Mouse (Mus musculus): ENCODE data around the gene Stxbp2. TPM values are rescaled to one million over a fixed set of nuclear protein-coding genes. Genes with fewer than 3 reads are reported as not detected.
A peak's percentile ranks its signal among the peaks of the same experiment; 100 is the strongest.

The Stxbp2 gene
- polyA plus RNA-seq, 2 experiments = 29.1 to 61.6 TPM

DNA sequence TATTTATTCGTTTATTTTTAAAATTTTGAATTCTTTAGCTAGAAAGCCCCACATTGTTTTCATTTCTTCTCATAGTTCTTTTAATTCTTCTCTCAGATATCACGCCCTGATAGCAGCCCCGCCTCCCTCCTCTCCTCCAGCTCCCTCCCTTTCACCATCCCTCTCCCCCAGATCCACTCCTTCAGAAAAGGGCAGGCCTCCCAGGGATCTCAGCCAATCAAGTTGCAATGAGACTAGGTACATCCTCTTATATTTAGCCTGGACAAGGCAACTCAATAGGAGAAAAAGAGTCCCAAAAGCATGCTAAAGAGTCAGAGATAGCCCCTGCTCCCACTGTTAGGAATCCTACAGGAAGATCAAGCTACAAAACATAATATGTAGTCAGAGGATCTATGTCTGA, 43.9 kb downstream of the Stxbp2 start:
- TF ChIP-seq POLR2A (IDR thresholded peaks at IDR 0.05; ENCODE audit: borderline replicate concordance, extremely low read depth, insufficient read depth, insufficient read length) = no peak
- no peak for ATAC-seq (ENCODE audit: low FRiP score, low read depth)
- no peaks in the 10 kb centered on the region for H3K27me3 ChIP-seq (ENCODE audit: control insufficient read depth, insufficient read depth, low read length)
- H3K36me3 ChIP-seq (ENCODE audit: control insufficient read depth, insufficient read depth, low read length) = peaks cover 10% of the 10 kb centered on the region
- no peak overlapping the region for H3K4me3 ChIP-seq (replicated peaks; ENCODE audit: low read length)
- no peak overlapping the region for H3K4me2 ChIP-seq (replicated peaks; ENCODE audit: low read depth, low read length, severe bottlenecking)
- WGBS = 53% methylated on average over 3 of the region's 3 CpGs
- no peaks in the 10 kb centered on the region for H3K9me3 ChIP-seq (ENCODE audit: control insufficient read depth, low read length)
- H3K9ac ChIP-seq (ENCODE audit: low read depth, low read length, severe bottlenecking) = no peak overlapping the region
- H3K27ac ChIP-seq (replicated peaks; ENCODE audit: low read depth, low read length) = no peak overlapping the region
- DNase-seq (ENCODE audit: low spot score) = no peak
- H3K4me1 ChIP-seq (ENCODE audit: control insufficient read depth, insufficient read depth, low read length) = peaks cover 7% of the 10 kb centered on the region

DNA sequence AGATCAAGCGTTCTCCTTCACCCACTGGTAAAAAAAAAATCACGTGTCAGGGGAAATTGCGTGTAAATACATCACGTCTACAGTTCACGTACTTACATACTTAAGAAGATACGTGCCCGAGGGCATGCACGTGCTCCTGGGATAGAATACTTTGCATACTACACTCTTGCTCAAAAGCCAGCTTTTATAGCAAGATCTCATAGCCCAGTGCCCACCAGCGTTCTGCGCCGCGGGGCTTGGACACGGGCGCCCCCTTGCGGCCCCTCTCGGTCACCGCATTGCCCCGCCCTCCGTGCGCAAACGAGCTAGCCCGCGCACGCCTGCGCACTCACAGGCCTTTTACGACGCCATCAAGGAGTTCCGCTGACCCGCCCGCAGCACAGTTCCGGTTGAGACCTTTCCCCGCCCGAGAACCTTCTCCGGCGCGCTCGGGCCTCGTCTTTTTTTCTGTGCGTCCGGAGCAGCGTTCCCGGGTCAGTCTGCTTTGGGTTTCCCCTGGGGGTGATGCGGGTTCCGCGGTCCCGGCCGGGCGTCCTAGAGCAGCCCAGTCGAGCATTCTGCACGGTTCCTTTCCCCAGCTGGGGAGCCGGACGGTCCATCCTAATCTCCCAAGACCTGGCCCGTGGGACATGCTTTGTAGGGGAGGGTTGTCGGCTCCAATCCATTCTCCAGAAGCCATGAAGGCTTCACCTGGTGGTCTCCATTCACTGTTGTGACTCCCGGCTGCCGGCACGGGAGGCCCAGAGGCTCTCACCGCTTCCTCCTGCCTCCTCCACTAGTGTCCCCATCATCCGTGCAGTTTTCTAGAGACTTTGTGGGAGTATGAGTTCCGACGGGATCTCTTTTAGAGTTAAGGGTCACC, 45.6 kb downstream of the Stxbp2 start, which contains the start of gene Trappc5:
Gene Trappc5 (plus strand): TSS at position 169 of the 862 bp plus-strand sequence.
- Histone ChIP-seq H3K4me3 (replicated peaks; ENCODE audit: low read length) (peak within 1 kb of the TSS; percentile 90), H3K9ac (ENCODE audit: low read depth, low read length, severe bottlenecking) (peak within 1 kb of the TSS; percentile 97), H3K36me3 (ENCODE audit: control insufficient read depth, insufficient read depth, low read length) (peaks cover 26% of the 10 kb centered on the region), H3K27me3 (ENCODE audit: control insufficient read depth, insufficient read depth, low read length) (no peaks in the 10 kb centered on the region), H3K9me3 (ENCODE audit: control insufficient read depth, low read length) (no peaks in the 10 kb centered on the region), H3K4me1 (ENCODE audit: control insufficient read depth, insufficient read depth, low read length) (peaks cover 7% of the 10 kb centered on the region), H3K27ac (replicated peaks; ENCODE audit: low read depth, low read length) (peak within 1 kb of the TSS; percentile 88), H3K4me2 (replicated peaks; ENCODE audit: low read depth, low read length, severe bottlenecking) (peak within 1 kb of the TSS; percentile 89)
- peak; percentile 90 for ATAC-seq (ENCODE audit: low FRiP score, low read depth)
- peak; percentile 93 for DNase-seq (ENCODE audit: low spot score)
- 0 out of 2 replicates have a peak, but pooled peaks have one; percentile 50 for TF ChIP-seq POLR2A (IDR thresholded peaks at IDR 0.05; ENCODE audit: borderline replicate concordance, extremely low read depth, insufficient read depth, insufficient read length)
- WGBS = 2% methylated on average over 60 of the region's 61 CpGs

DNA sequence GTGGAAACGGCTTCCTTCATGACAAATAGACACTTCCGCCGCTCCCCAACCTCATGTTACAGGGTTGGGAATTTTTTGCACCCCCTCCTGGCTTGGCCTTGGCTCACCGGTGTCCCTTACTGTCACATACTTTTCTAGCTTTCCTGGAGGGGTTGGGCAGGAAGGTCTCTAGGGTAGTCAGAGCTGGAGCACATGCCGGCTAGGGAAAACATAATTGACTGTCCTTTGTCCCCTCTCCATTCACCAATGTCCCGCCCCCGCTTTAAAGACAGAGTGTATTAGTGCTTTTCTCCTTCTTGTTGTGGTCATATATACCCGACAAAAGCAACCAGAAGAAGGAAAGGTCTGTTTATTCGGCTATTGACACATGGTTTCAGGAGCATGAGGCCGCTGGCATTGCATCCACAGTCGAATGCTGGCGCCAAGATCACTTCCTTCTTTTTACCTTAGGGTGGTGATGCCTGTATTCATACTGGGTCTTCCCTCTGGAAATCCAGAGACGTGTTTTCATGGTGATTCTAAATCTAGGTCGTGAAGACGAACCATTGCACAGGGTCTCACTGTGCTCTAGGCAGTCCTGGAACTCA, 46.3 kb downstream of the Stxbp2 start:
- H3K27me3 ChIP-seq (ENCODE audit: control insufficient read depth, insufficient read depth, low read length) = no peaks in the 10 kb centered on the region
- WGBS = 4% methylated on average over 15 of the region's 15 CpGs
- H3K4me1 ChIP-seq (ENCODE audit: control insufficient read depth, insufficient read depth, low read length) = peaks cover 7% of the 10 kb centered on the region
- peak overlapping the region; percentile 90 for H3K4me3 ChIP-seq (replicated peaks; ENCODE audit: low read length)
- peak overlapping the region; percentile 89 for H3K4me2 ChIP-seq (replicated peaks; ENCODE audit: low read depth, low read length, severe bottlenecking)
- 0 out of 2 replicates have a peak, but pooled peaks have one; percentile 1 for ATAC-seq (ENCODE audit: low FRiP score, low read depth)
- no peak for DNase-seq (ENCODE audit: low spot score)
- TF ChIP-seq POLR2A (IDR thresholded peaks at IDR 0.05; ENCODE audit: borderline replicate concordance, extremely low read depth, insufficient read depth, insufficient read length) = no peak
- no peaks in the 10 kb centered on the region for H3K9me3 ChIP-seq (ENCODE audit: control insufficient read depth, low read length)
- H3K27ac ChIP-seq (replicated peaks; ENCODE audit: low read depth, low read length) = peak overlapping the region; percentile 88; the same call in 1 of the 2 replicates
- H3K36me3 ChIP-seq (ENCODE audit: control insufficient read depth, insufficient read depth, low read length) = peaks cover 29% of the 10 kb centered on the region
- peak overlapping the region; percentile 97 for H3K9ac ChIP-seq (ENCODE audit: low read depth, low read length, severe bottlenecking)

DNA sequence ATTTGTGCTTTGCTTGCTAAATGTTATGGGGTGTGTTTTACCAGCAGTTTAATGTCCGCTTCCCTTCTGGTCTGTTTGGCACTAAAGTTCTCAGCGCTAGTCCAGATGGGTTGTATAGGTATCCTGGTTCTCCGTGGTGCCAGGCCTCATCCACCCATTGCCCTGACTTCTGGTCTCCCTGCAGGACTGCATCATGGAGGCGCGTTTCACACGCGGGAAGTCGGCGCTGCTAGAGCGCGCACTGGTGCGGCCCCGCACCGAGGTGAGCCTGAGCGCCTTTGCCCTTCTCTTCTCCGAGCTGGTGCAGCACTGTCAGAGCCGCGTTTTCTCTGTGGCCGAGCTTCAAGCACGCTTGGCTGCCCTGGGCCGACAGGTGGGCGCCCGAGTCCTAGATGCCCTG, 48.1 kb downstream of the Stxbp2 start:
- Histone ChIP-seq H3K27ac (replicated peaks; ENCODE audit: low read depth, low read length) (no peak overlapping the region), H3K27me3 (ENCODE audit: control insufficient read depth, insufficient read depth, low read length) (no peaks in the 10 kb centered on the region), H3K9ac (ENCODE audit: low read depth, low read length, severe bottlenecking) (no peak overlapping the region), H3K36me3 (ENCODE audit: control insufficient read depth, insufficient read depth, low read length) (peaks cover 36% of the 10 kb centered on the region), H3K4me1 (ENCODE audit: control insufficient read depth, insufficient read depth, low read length) (peaks cover 7% of the 10 kb centered on the region), H3K4me3 (replicated peaks; ENCODE audit: low read length) (no peak overlapping the region), H3K4me2 (replicated peaks; ENCODE audit: low read depth, low read length, severe bottlenecking) (no peak overlapping the region), H3K9me3 (ENCODE audit: control insufficient read depth, low read length) (no peaks in the 10 kb centered on the region)
- ATAC-seq (ENCODE audit: low FRiP score, low read depth) = no peak
- WGBS = 96% methylated on average over 23 of the region's 23 CpGs
- no peak for TF ChIP-seq POLR2A (IDR thresholded peaks at IDR 0.05; ENCODE audit: borderline replicate concordance, extremely low read depth, insufficient read depth, insufficient read length)
- DNase-seq (ENCODE audit: low spot score) = no peak

DNA sequence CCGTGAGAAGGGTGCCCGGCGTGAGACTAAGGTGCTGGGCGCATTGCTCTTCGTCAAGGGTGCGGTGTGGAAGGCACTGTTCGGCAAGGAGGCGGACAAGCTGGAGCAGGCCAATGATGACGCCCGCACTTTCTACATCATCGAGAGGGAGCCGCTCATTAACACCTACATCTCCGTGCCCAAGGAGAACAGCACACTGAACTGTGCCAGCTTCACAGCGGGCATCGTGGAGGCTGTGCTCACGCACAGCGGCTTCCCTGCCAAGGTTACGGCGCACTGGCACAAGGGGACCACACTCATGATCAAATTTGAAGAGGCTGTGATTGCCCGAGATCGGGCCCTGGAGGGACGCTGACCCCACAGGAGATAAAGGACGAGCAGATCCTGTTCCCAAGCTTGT, 48.5 kb downstream of the Stxbp2 start:
- WGBS = 94% methylated on average over 23 of the region's 23 CpGs

More for the DNA sequence above, 48.5 kb downstream of the Stxbp2 start:
- peaks cover 36% of the 10 kb centered on the region for H3K36me3 ChIP-seq (ENCODE audit: control insufficient read depth, insufficient read depth, low read length)
- H3K4me3 ChIP-seq (replicated peaks; ENCODE audit: low read length) = no peak overlapping the region
- H3K4me1 ChIP-seq (ENCODE audit: control insufficient read depth, insufficient read depth, low read length) = peaks cover 7% of the 10 kb centered on the region
- no peak overlapping the region for H3K9ac ChIP-seq (ENCODE audit: low read depth, low read length, severe bottlenecking)
- H3K27ac ChIP-seq (replicated peaks; ENCODE audit: low read depth, low read length) = no peak overlapping the region
- no peaks in the 10 kb centered on the region for H3K27me3 ChIP-seq (ENCODE audit: control insufficient read depth, insufficient read depth, low read length)
- no peak overlapping the region for H3K4me2 ChIP-seq (replicated peaks; ENCODE audit: low read depth, low read length, severe bottlenecking)
- no peak for TF ChIP-seq POLR2A (IDR thresholded peaks at IDR 0.05; ENCODE audit: borderline replicate concordance, extremely low read depth, insufficient read depth, insufficient read length)
- H3K9me3 ChIP-seq (ENCODE audit: control insufficient read depth, low read length) = no peaks in the 10 kb centered on the region
- ATAC-seq (ENCODE audit: low FRiP score, low read depth) (no peak), DNase-seq (ENCODE audit: low spot score) (no peak)
